ENCODE assay signal across 8 mouse cellular contexts in genomic region chr10:93888590-93888934, GRCm38 (mm10). TPM values are rescaled to one million over a fixed set of nuclear protein-coding genes. Genes with fewer than 3 reads are reported as not detected.
A peak's percentile ranks its signal among the peaks of the same experiment; 100 is the strongest.
DNase-seq lines count a peak whose midpoint lies in the region; ATAC-seq and TF ChIP-seq lines count a peak whose summit lies in the region.

No protein-coding gene starts in this region.

- no peaks in the 10 kb centered on the region for H3K4me1 ChIP-seq in cerebellum, adult 2 months (ENCODE audit: control insufficient read depth, insufficient read depth, low read length)
- H3K4me1 ChIP-seq in forebrain, embryonic 15.5 days: peaks cover 21% of the 10 kb centered on the region
- peaks cover 48% of the 10 kb centered on the region for H3K4me1 ChIP-seq in liver, embryonic 16.5 days (ENCODE audit: control insufficient read depth, low read depth, low read length)

- 10% methylated on average over 10 of the region's 10 CpGs for WGBS in cerebellum, adult 2 months
- WGBS in forebrain, embryonic 15.5 days: 16% methylated on average over 10 of the region's 10 CpGs
- WGBS in liver, embryonic 16.5 days (ENCODE audit: insufficient replicate concordance): 5% methylated on average over 10 of the region's 10 CpGs

- peaks cover 56% of the 10 kb centered on the region for H3K79me3 ChIP-seq in C2C12 (ENCODE audit: low read depth)

- no peak for DNase-seq in cerebellum, adult 2 months
- DNase-seq in cerebellum, postnatal 14 days: no peak
- no peak for DNase-seq in left cerebral cortex, adult 9 months (ENCODE audit: low spot score in 2 of 2)
- no peak for DNase-seq in frontal cortex, postnatal 25 days (ENCODE audit: low spot score in 2 of 2)
- no peak for DNase-seq in layer of hippocampus, postnatal 25 days (ENCODE audit: extremely low spot score in 1 of 2, low spot score in 1 of 2)

- peak overlapping the region; percentile 95 for H3K4me3 ChIP-seq in cerebellum, adult 2 months (replicated peaks; ENCODE audit: insufficient read depth, low read depth, low read length)
- H3K4me3 ChIP-seq in C2C12 (ENCODE audit: insufficient read depth, poor library complexity, severe bottlenecking): peak overlapping the region; percentile 96
- peak overlapping the region; percentile 89 for H3K4me3 ChIP-seq in forebrain, embryonic 15.5 days
- H3K4me3 ChIP-seq in liver, embryonic 16.5 days (ENCODE audit: low read depth, low read length): peak overlapping the region; percentile 96

- H3K27me3 ChIP-seq in cerebellum, adult 2 months (ENCODE audit: control insufficient read depth, insufficient read depth, low read length): no peaks in the 10 kb centered on the region
- no peaks in the 10 kb centered on the region for H3K27me3 ChIP-seq in C2C12 (ENCODE audit: control insufficient read depth, insufficient read depth, insufficient read length)
- H3K27me3 ChIP-seq in forebrain, embryonic 15.5 days: no peaks in the 10 kb centered on the region
- H3K27me3 ChIP-seq in liver, embryonic 16.5 days (ENCODE audit: control insufficient read depth, insufficient read depth, low read depth, low read length): no peaks in the 10 kb centered on the region

- no peak for TF ChIP-seq POLR2A in cerebellum, adult 2 months (IDR thresholded peaks at IDR 0.05; ENCODE audit: borderline replicate concordance, insufficient read depth, low read length)

- peak overlapping the region; percentile 91 for H3K9ac ChIP-seq in forebrain, embryonic 15.5 days (replicated peaks)
- peak overlapping the region; percentile 96 for H3K9ac ChIP-seq in liver, embryonic 16.5 days (ENCODE audit: low read depth, low read length)

- peak overlapping the region; percentile 94 for H3ac ChIP-seq in C2C12 (ENCODE audit: control insufficient read depth, insufficient read length, low read depth)

- H3K4me2 ChIP-seq in forebrain, embryonic 15.5 days (replicated peaks): peak overlapping the region; percentile 66
- H3K4me2 ChIP-seq in liver, embryonic 16.5 days (ENCODE audit: low read depth, low read length): peak overlapping the region; percentile 93

- no peak for TF ChIP-seq CTCF in cerebellum, adult 2 months (IDR thresholded peaks at IDR 0.05; ENCODE audit: borderline replicate concordance, insufficient read depth, low read depth, low read length)
- no peak for TF ChIP-seq CTCF in C2C12 (IDR thresholded peaks at IDR 0.05; ENCODE audit: control insufficient read depth, insufficient read depth, insufficient read length)

- 0 out of 2 replicates have a peak overlapping the region, but pooled peaks have one; percentile 57 for H3K27ac ChIP-seq in cerebellum, adult 2 months (ENCODE audit: insufficient read depth, low read length)
- H3K27ac ChIP-seq in forebrain, embryonic 15.5 days (replicated peaks): peak overlapping the region; percentile 93; the same call in 1 of the 2 replicates
- H3K27ac ChIP-seq in liver, embryonic 16.5 days (ENCODE audit: low read length): peak overlapping the region; percentile 94

- no peaks in the 10 kb centered on the region for H3K9me3 ChIP-seq in forebrain, embryonic 15.5 days
- no peaks in the 10 kb centered on the region for H3K9me3 ChIP-seq in liver, embryonic 16.5 days (replicated peaks; ENCODE audit: control insufficient read depth, low read length)

- ATAC-seq in forebrain, embryonic 15.5 days (replicated peaks): no peak
- no peak for ATAC-seq in liver, embryonic 16.5 days (ENCODE audit: low read depth)

- peaks cover 60% of the 10 kb centered on the region for H3K79me2 ChIP-seq in C2C12 (ENCODE audit: control insufficient read depth, insufficient read depth)

- peaks cover 24% of the 10 kb centered on the region for H3K36me3 ChIP-seq in C2C12 (ENCODE audit: control insufficient read depth, insufficient read depth)
- peaks cover 30% of the 10 kb centered on the region for H3K36me3 ChIP-seq in forebrain, embryonic 15.5 days
- H3K36me3 ChIP-seq in liver, embryonic 16.5 days (ENCODE audit: control insufficient read depth, insufficient read depth): peaks cover 21% of the 10 kb centered on the region

TF ChIP-seq in C2C12, 6 proteins besides CTCF, POLR2A, EP300 and RAD21:
- no peak for TF ChIP-seq MYOG (IDR thresholded peaks at IDR 0.05; ENCODE audit: control insufficient read depth, extremely low read depth, insufficient read length)
- TF ChIP-seq MYOD1 (IDR thresholded peaks at IDR 0.05; ENCODE audit: control insufficient read depth, insufficient read length, low read depth): no peak
- no peak for TF ChIP-seq CEBPB (IDR thresholded peaks at IDR 0.05; ENCODE audit: low read depth)

RNA-seq across cellular contexts. Expression of gene Metap2, which starts 8.3 kb away (rescaled TPM):
- 115 and 131 TPM in 2 replicates for polyA plus RNA-seq in cerebellum, adult 2 months (2012; rRNA removed)
- 205 TPM for polyA plus RNA-seq in C2C12 (2012; fragmentation: generic; extraction: Trizol)
- polyA plus RNA-seq in forebrain, embryonic 15.5 days (2015; fragmentation: Nextera tagmentation; extraction: Ambion mirVana): 166 and 170 TPM in 2 replicates
- 161 TPM in 2 replicates for polyA plus RNA-seq in liver, embryonic 16.5 days (2015; fragmentation: Nextera tagmentation; extraction: Ambion mirVana)
- 100 to 1,000 TPM; 134 to 137 TPM for total RNA-seq in layer of hippocampus, postnatal 25 days (2021)

RNA-seq across cellular contexts. Expression of gene Usp44, which starts 57.2 kb away (rescaled TPM):
- 0.05 TPM in 2 replicates for polyA plus RNA-seq in cerebellum, adult 2 months (2012; rRNA removed)
- 0.37 TPM for polyA plus RNA-seq in C2C12 (2012; fragmentation: generic; extraction: Trizol)
- polyA plus RNA-seq in forebrain, embryonic 15.5 days (2015; fragmentation: Nextera tagmentation; extraction: Ambion mirVana): 0.70 and 0.88 TPM in 2 replicates
- polyA plus RNA-seq in liver, embryonic 16.5 days (2015; fragmentation: Nextera tagmentation; extraction: Ambion mirVana): 0.87 and 1.1 TPM in 2 replicates
- not detected for total RNA-seq in layer of hippocampus, postnatal 25 days (2021)
